Mouse (Mus musculus) brain, adult 2 months (tissue): ENCODE data around the gene Fmo4.
A peak's percentile ranks its signal among the peaks of the same experiment; 100 is the strongest.

Experiments
- DNase-seq: peaks from one replicate; pipeline ENCODE4 v3.0.0; 2011; ENCODE audit warnings: low read depth, low spot score

The Fmo4 gene

DNA sequence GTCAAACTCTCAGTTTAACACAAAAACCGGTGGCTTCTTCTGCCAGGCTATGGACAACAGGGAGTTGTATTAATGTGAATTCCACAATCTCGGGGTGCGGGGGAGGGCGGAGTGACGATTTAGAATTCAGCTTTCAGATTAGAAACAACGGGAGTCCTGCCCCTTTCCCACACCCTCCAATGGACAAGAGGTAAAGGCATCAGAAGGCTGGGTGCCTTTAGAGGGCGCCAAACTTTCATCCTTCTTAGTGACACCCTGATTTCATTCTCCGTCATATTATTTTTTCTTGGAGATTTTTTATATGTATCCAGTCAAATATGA, at the start of gene Fmo4:
TSS of gene Fmo4 (minus strand) at position 137 of the 321 bp plus-strand sequence.
- peak; percentile 34 for DNase-seq

DNA sequence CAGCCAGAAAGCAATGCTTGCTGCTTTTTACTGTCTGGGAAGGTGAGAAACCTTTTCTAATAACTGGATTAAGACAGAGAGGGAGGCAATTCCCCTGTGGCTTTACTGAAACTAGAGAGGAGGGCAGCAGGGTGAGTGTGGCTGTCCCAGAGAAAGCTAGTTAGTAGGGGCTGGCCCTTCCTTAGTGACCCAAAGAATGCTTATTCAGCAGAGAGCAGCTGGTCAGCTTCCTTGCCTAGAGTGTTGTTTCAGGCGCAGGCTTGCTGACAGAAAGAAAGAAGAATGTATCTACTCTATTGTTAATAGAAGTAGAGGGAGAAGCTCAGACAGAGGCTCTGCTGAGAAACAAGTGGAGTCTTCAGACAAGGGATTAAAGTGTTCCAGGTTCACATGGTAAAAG, 48.6 kb upstream of the Fmo4 start:
- DNase-seq = no peak

DNA sequence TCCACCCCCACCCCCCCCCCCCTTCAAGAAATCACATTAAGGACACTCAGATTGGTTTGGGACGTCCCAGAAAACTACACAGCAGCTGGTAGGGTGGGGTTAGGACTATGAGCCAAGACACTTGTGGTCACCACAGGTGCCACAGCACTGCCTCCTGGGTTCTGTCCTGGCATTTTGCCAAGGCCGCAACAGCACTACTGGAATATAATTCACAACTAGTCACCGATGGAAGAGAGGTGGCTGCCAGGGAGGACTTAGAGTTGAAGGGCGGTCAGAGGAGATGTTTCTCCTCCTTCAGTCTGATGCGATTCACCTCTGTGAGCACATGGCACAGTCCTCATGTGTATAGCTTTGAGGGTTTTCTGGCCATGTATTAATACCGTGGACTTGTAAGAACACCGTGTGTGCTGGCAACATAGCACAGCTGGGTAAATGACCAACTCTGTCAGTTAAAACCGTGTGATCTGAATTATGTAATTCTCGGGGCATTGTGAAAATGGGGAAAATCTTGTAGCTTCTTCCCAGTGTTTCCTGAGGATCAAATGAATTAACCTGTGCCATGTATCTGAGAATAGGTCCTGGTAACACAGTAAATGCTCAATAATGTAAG, 46.3 kb upstream of the Fmo4 start:
- DNase-seq = no peak

DNA sequence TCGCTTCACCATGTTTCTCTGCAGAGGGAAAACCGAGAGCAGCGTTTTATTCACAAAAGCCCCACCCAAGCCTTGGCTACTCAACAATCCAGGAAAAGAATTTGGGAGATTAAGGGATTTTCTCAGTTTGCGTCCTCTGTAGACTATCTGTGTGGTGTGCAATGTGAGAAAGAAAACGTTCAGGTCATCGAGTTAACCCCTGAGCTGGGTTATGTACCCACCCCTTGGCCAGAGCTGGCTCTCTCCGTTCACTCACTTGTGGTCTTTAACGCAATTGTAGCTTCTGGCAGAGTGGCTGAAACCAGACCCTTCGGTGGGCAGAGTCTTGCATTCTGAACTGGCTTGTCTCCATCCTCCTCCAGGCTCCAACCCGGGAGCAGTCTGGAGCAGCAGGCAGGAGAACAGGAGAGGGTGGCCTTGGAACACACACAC, 45.8 kb upstream of the Fmo4 start:
- DNase-seq = no peak

DNA sequence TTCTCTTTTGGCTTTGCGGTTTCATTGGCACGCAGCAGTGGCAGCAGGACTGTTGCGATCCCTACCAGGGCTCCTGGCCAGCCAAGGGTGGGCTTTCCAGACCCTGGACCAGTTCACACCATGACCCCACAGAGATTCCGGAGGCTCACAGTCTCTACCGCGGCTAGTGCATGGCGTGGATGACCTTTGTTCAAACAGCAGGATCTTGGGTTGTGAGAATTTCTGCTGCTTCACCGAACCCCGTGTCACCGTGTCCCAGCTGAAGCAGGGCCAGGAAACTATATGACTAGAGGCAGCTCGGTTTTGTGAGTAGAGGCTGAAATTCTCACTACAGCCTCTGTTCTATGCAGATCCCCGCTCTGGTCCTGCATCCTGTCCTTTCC, 45.0 kb upstream of the Fmo4 start:
- DNase-seq = no peak

DNA sequence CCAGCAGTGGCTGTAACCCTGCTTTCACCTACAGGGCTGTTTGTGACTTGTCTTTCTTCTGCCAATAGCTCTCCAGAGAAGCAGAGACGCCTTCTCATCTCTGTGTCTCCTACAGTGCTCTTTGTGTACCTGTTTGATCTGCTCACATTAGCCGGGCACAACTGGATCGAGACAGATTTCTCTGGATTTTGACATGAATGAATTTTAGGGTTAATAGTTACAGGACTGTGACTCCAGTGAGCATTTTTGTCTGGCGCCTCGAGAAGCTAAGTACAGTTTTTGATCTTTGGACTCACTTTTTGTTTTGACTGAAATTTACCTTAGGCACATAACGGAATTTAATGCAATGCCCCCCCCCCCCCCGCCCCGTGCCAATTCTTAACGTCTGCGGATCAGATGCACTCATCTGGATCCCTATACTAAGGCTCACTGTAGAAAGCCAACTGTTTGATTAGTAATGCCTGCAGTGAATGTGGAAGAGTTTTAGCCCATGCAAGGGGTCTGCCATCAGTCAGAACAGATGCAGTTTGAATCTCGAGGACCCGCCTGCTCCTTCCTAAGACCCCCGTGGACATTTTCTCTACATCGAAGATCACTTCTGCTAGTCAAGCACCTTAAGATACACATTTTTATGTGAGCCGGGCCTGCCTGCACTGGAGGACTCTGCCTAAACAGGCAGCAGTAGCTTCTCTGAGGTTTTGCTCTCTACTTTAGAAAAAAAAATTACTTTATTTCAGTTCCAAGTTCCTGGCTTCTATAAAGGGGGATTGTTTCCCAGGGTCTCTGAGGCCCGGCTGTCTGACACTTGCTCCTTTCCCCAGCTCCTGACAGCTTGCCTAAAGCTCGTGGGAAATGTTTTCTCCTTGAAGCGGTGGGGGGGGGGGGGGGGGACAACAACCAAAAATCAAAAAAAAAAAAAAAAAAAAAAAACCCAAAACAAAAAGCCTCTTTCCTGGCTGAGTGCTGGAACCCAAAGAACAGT, 44.3 kb upstream of the Fmo4 start:
- no peak for DNase-seq

DNA sequence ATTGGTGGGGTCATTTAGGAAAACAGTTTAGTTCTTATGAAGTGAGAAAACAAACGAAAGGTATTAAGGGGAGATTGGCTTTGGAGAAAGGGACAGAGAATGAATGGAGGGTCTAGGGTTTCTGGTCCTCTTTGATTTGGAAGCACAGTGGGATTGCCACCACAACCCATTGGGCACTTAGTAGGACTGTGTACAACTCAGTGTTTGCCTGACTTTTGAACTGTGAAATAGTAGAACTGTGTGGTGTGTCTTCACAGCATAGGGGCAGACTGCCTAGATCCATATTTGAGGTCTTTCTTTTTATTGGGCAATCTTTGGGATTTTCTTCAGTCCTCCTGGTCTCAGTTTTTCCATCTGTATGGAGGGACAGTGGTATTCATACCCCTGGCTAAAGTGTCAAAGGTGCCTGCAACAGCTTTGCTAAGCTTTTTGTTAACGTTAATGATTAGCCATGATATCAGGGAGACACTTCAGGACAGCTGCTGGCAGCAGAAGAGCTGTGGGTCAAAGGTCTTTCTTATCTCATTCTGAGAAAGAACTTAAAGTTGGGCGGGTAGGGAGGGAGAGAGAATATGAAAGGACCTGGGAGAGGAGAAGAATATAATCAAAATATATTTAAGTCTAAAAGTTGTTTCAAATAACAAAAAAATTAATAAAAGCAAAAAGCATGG, 40.2 kb upstream of the Fmo4 start:
- DNase-seq = no peak

DNA sequence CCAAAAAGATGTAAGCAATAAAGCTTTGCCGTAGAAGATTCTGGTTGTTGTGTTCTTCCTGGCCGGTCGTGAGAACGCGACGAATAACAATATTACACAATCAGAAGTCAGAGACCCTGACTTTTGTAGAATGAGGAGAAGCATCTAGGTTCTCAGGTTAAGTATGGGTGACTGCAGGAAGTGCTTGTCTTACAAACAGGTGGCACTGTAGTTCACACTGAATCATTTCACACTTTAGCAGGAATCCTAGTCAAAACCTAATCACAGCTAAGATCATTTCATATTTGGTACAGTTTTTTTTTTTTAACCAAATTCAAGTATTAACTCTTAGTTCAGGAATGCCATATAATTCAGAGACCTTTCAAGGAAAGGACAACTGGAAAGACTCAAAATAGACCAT, 33.8 kb upstream of the Fmo4 start:
- no peak for DNase-seq

DNA sequence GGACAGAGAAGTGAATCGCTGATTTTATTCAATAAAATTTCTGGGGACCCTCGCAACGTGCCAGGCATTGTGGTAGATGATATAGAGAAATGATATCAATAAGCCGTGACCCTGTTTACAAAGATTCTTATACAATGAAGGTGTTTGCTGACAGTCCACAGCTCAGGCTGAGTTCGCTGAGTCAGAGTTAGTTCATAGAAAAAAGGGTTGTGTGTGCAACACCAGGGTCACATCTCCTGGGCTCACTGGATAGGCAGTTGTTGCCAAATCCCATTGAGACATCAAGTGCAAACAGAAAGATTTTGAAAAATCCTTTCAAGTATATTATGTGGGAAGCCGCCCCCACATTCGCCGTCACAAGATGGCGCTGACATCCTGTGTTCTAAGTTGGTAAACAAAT, 26.4 kb upstream of the Fmo4 start:
- no peak for DNase-seq

DNA sequence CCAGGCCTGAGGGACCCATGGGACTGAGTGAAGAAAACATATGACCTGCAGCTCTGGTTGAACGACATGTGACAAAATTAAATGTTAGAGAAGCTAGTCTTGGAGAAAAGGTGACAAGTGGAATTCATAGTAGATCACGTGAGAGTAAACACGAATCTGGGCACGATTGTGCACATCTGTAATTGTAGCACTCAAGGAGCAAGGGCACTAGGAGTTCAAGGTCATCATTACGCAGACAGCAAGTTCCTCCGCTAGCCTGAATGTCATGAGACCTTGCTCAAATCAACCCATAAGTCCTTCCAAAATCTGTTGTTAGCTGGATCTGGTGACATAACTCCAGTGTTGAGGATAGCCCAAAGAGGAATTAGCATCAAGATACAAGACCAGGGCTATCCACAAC, 25.2 kb upstream of the Fmo4 start:
- no peak for DNase-seq

DNA sequence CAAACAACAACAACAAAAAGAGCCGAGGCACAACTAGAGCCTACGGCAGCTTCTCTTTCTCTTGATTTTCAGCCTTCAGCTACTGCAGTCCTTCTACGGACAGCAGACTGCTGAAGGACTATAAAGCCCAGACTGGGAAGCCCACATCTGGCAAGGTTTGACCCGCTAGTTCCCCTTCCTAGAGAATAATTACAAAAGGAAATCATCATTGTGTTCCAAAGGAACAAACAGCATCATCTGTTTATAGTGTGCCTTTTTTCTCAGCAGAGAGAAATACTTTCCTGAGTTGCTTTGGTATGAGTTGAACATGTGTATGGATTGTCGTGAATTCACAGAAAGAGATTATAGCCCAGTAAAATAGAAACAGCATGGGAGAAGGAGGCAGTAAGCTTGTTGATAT, 20.6 kb upstream of the Fmo4 start:
- no peak for DNase-seq

DNA sequence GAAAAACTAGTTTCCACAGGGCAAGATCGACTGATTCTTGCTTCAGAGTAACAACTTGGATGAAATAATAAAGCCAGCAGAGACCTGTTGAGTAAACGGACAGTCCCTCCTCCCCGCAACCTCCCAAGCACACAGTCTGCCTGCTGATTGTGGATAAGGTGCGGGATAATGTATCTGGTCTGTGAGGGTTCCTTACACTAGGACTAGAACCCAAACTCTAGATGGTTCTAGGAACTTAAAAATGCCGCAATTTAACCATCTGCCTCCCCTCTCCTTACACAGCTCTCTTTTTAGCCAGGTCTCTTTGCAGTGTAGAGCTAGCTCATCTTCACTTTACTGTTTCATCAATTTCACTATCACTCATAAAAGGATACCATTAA, 18.8 kb upstream of the Fmo4 start:
- no peak for DNase-seq

DNA sequence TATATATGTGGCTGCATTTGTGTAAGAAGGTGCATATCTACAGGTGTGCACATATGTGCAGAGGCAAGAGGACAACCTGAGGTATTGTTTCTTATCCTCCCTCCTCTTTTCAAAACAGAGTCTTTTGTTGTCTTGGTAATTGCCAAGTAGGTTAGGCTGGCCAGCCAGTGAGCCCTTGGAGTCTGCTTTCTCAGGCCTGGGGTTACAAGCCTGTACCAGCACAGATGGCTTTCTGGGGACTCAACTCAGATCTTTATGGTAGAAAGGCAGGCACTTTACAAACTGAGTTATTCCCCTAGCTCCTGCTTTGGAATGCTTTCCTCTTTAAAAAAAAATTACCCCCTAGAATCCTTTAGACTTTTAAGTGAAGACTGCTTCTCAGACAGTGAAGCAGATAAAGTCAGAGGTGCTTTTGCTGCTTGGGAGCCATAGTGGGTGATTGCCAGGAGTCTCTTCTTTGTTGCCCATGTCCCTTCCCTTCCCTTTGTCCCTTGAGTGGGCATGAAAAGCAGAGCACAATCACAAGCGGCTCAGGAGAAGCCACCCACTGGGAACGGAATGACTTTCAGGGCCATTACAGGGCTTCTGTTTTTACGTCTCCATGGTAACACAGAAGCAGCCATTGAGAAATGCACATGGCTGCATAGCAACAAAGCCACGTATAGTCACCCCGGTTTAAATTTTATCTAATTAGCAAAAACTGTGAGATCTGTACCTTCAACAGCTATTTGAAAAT, 18.2 kb upstream of the Fmo4 start:
- DNase-seq = peak; percentile 58

DNA sequence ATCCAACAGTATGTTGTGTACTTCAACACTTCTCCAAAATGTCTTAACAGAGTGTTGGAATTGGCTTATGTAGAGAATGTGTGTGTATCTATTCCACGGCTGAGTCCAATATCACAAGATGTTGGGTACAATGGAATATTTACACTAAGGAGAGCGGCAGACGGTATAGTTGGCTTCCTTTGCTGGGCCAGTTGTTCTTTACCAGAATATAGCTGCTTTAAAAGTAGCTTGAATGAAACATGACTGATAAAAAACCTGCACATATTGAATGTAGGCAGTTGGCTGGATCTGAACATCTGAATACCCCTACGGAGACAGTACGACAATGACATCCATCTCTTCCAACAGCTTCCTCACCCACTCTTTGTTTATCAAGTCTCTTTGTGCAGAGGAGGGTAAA, 5.5 kb upstream of the Fmo4 start:
- DNase-seq = peak; percentile 53

DNA sequence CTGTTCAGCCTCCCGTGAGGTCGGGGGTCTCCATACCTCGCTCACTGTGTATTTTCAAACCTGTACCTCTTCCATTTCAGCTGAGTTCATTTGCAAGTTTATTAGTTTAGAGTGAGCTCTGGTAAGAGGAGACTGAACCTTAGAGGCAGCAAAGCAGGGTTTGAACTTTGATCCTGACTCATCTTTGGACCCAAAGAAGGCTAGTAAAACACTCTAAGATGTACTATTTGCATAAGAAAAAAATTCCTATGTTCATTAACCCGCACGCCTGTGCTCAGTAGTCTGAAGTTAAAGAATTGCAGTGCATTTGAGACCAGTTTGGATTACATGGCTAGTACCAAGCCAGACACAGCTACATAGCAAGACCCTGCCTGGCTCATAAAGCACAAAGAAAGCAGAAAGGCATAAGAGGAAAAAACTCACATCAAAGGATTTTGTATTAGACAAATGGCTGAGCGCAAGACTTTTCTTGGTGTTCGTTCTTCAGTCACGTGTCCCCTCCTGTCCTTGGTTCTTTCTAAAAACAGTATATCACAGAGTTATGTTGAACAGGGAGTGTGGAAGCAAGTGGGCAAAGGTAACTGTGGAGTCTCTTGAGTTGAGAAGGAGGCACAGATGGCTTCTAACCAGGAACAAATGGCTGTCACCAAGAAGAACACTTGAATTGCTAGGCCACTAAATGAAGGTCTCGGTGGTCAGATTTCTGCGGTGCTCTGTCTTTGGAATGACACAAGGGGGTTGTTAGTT, 1.8 kb upstream of the Fmo4 start:
- no peak for DNase-seq

DNA sequence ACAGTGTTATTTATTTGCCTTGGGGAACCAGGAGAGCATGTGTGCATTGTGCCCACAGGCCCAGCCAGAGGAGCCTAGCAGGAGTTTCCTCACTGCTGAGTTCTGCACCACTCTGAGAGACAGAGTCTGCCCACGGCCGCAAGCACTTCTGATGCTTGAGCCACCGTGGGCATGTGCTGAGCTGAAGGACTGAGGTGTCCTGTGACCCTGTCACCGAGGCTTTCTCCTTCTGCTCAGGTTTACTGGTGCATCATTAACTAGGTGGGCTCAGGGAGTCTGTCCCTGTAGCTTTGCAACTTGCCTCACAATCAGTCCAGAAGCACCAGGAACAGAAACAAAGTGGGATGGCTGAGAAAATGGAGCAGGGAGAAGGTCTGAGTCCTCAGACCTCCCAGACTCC, 1.2 kb upstream of the Fmo4 start:
- DNase-seq = no peak

DNA sequence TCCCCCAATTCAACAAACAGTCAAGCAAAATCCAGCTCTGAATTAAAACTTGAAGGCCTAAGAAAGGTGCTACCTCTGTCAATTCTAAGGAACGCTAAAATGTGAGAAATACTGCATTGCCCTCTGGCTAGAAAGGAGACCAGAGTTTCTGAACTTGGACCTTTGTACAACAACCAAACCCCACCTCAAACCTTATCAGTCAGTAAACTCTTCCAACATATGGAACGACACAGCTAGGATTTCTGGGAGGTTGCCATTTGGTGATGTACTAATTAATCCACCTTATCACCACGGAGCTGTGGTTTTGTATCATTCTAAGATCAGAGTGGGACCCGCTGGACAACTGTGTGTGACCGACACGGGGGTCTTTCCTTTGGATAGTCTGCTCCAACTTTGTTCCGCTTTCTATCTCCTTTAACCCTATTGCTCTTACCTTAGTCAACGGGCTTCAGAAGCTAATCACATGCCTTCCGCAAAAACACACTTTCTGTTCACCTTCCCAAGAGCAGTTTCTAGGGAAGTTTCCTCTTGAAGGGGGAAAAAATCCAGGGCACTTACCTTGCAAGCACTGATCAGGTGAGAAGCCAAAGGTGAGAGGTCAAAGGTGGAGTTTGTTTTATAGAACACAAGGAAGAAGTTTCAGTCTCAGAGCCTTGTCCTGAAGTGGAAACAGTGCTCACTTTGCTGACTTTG, 483 bp downstream of the Fmo4 start:
- no peak for DNase-seq

DNA sequence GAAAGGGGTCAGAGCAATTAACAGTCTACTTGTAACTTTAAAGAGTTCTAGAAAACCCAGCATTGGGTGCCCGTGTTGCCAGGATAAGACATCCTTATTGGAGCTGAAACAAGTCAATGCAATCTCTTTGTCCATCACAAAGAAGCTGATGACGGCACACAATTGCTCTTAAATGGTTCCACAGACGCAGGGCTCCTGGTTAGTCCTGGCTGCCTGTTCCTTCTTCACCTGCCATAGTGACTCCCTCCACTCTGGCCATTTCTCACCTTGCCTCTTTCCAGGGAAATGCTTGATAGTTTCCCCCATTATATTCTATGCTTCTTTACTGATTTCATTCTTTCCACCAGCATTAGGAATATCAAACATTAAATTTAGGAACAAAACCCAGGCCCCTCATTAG, 5.2 kb downstream of the Fmo4 start:
- no peak for DNase-seq

DNA sequence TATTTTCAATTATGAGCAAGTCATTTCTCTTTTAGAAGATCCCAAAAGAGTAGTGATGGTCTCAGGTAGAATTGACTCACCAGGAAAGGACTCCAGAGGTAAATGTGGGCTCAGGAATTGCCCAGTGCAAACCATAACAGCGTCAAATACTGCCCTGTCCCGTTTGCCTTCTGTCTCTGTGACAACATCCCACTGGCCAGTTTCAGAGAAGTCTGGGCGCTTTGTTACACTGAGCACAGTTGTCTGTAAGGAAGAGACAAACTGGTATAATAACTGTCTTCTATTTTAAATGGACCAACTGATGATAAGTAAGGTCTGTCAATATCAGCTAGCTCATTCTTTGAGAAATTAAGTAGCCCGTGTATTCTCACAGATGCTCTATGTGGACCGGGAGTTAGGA, 6.3 kb downstream of the Fmo4 start:
- DNase-seq = no peak

DNA sequence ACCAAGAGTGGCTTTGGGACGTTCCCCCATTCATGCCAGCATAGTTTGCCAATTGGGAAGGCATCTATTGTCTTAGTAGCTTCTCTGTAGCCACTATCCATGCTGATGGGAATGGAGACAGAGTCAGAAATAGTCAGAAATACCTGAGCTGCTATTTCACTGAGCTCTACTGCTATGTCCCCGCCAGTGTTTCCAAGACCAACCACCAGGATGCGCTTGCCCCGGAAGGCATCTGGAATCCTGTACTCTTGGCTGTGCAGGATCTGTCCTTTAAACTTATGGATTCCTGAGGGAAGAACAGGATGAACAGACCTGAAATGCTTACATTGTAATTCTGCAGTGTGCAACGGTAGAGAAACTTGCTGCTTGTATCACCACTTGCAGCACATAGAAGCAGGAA, 8.8 kb downstream of the Fmo4 start:
- no peak for DNase-seq

DNA sequence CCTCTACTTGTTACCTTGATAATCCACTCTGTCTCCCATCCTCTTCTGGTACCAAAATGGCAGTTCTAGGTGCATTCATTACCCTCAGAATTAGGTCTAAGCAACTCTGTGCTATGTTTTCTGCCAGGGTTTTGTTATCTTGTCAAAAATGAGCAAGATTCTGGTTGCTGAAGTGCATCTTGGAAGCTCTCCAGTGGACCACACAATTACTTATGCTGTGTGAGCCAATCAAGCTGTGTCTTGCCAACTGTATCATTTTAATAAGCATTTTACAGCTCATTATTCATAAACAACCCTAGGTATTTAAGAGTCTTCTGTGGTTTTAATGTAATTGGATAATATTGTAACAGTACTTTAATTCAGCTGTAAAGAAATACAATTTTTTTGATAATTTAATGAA, 17.3 kb downstream of the Fmo4 start:
- DNase-seq = no peak
